Mouse (Mus musculus): ENCODE measurements around the gene Ankrd10.

GRCm38 (mm10) chr8:11661969-11662368, 26.4 kb upstream of the Ankrd10 start:
- TF ChIP-seq CTCF (IDR thresholded peaks at IDR 0.05; ENCODE audit: insufficient read depth, low read depth, low read length) (no peak), POLR2A (IDR thresholded peaks at IDR 0.05; ENCODE audit: insufficient read depth, low read depth, low read length) (no peak)

Data from olfactory bulb, adult 2 months (tissue).